Mouse (Mus musculus): Measurements from ENCODE around the gene Gm10217.

The Gm10217 gene

GRCm38 (mm10) chr8:9863951-9864350 lies at the start of gene Gm10217:
Gene Gm10217 (plus strand): TSS chr8:9864251.
- no peak for DNase-seq

GRCm38 (mm10) chr8:9824770-9825169 lies 39.3 kb upstream of the Gm10217 start:
- no peak for DNase-seq

- DNase-seq: no peak
These were observed 23.8 kb upstream of the Gm10217 start for GRCm38 (mm10) chr8:9840257-9840656.

- DNase-seq: peak; percentile 21
These were observed 4.8 kb upstream of the Gm10217 start for GRCm38 (mm10) chr8:9859286-9859685.

- no peak for DNase-seq
These were observed 3.4 kb upstream of the Gm10217 start for GRCm38 (mm10) chr8:9860539-9861203.

- peak; percentile 64 for DNase-seq
These were observed 1.1 kb downstream of the Gm10217 start for GRCm38 (mm10) chr8:9865150-9865549.

- peak; percentile 28 for DNase-seq
These were observed 4.0 kb downstream of the Gm10217 start for GRCm38 (mm10) chr8:9868094-9868493.

GRCm38 (mm10) chr8:9876241-9876640 lies 12.2 kb downstream of the Gm10217 start:
- no peak for DNase-seq

- no peak for DNase-seq
These were observed 15.9 kb downstream of the Gm10217 start for GRCm38 (mm10) chr8:9879921-9880320.

GRCm38 (mm10) chr8:9886714-9887113 lies 22.7 kb downstream of the Gm10217 start:
- DNase-seq: no peak

- DNase-seq: no peak
These were observed 35.1 kb downstream of the Gm10217 start for GRCm38 (mm10) chr8:9899199-9899598.

GRCm38 (mm10) chr8:9899673-9900072 lies 35.6 kb downstream of the Gm10217 start:
- DNase-seq: no peak

All from heart, adult 11 months (tissue).